Comparison of ENCODE assay signal across 21 mouse cellular contexts in the genomic region with DNA sequence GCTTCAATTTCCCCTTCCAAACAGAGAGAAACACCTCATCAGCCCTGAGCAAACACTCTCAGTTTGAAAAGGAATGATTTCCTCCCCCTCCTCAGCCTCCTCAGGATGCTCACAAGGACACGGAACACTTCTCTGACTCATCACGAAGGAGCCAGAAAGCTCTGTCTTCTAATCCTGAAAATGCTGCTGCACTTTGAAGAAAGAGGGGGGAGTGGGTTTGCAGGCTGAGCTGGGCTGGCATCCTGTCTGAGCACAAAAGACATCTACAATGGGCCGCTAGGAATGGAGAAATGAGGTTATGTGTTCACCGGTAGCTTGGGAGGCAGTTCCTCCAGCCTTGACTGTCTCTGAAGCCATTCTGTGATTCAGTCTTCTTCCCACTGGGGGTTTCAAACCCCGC.
DNase-seq lines count a peak whose midpoint lies in the region; TF ChIP-seq lines count a peak whose summit lies in the region.
"Had no signal": no experiment of that assay in that cellular context is flagged by ENCODE, and none has a peak within 500 bp of the region (broad histone marks: within the 10 kb centered on the region; RNA-seq: fewer than 3 reads in every experiment).

No protein-coding gene starts in this region.

- no peak overlapping the region for H3K4me3 ChIP-seq in left cerebral cortex, adult 2 months
- H3K4me3 ChIP-seq: forebrain, embryonic 15.5 days had no signal

- DNase-seq in left cerebral cortex, adult 11 months (ENCODE audit: low spot score): peak; percentile 58
- no peak for DNase-seq in left cerebral cortex, postnatal 4 days
- DNase-seq in right cerebral cortex, adult 2 months (ENCODE audit: low spot score in 2 of 2): peak; percentile 64 to 76
- no peak for DNase-seq in right cerebral cortex, postnatal 4 days
- peak; percentile 49 to 53 for DNase-seq in left cerebral cortex, adult 2 months (ENCODE audit: extremely low spot score in 1 of 2, low spot score in 2 of 2)
- peak; percentile 55 to 70 for DNase-seq in right cerebral cortex, postnatal 36 days (ENCODE audit: low spot score in 2 of 2)
- no peak for DNase-seq in cerebellum, adult 9-10 months
- no peak for DNase-seq in ovary, postnatal 10 days (ENCODE audit: low spot score)
- DNase-seq: adrenal gland, postnatal 36 days; B cell, adult 2 months; cerebellum, adult 2 months; cerebellum, postnatal 36 days; gastrocnemius, postnatal 36 days; kidney, adult 18-20 months; kidney, postnatal 4 days; layer of hippocampus, adult 9-11 months; liver, postnatal 0 days; midbrain, embryonic 14.5 days; spleen, adult 18-20 months had no signal

- H3K27ac ChIP-seq in left cerebral cortex, adult 2 months: peak overlapping the region; percentile 70; the same call in 1 of the 2 replicates
- H3K27ac ChIP-seq: forebrain, embryonic 15.5 days; hindbrain, embryonic 14.5 days had no signal

- TF ChIP-seq CTCF in left cerebral cortex, adult 2 months (IDR thresholded peaks at IDR 0.05): no peak; the same call in 1 of the 2 replicates

- intact Hi-C loops in left cerebral cortex, postnatal 4 days (cut with DNase I): no loop called here
- intact Hi-C loops in left cerebral cortex, adult 2 months (cut with DNase I): loop anchor here (2.0 to 5.0 kb wide), 3 partner anchors 52 to 176 kb away; a partner anchor contains a TSS

Comparison
In these comparisons a context has a peak if more than half of its experiments do, and no peak if none do; other contexts are left out.
1. DNase-seq: peak in left cerebral cortex, adult 11 months (single experiment), right cerebral cortex, adult 2 months (2 of 2), left cerebral cortex, adult 2 months (2 of 2) and right cerebral cortex, postnatal 36 days (2 of 2); none in left cerebral cortex, postnatal 4 days (single experiment), right cerebral cortex, postnatal 4 days (single experiment), cerebellum, adult 9-10 months (single experiment) and ovary, postnatal 10 days (single experiment).